In genomic region chr9:75601510-75601909, GRCm38 (mm10) we compare ENCODE assay signal across 15 mouse cellular contexts. TPM values are rescaled to one million over a fixed set of nuclear protein-coding genes. Genes with fewer than 3 reads are reported as not detected.
DNase-seq lines count a peak whose midpoint lies in the region; ATAC-seq and TF ChIP-seq lines count a peak whose summit lies in the region.
"Had no signal": no experiment of that assay in that cellular context is flagged by ENCODE, and none has a peak within 500 bp of the region (broad histone marks: within the 10 kb centered on the region; RNA-seq: fewer than 3 reads in every experiment).

No protein-coding gene starts in this region.

- intact Hi-C loops in gastrocnemius, adult 2 months (cut with DNase I): no loop called here
- intact Hi-C loops in gastrocnemius, postnatal 36 days (cut with DNase I): no loop called here

- H3K4me2 ChIP-seq in kidney, embryonic 16.5 days (replicated peaks; ENCODE audit: low read depth, low read length): peak overlapping the region; percentile 23; the same call in 1 of the 2 replicates
- peak overlapping the region; percentile 37; the same call in 1 of the 2 replicates for H3K4me2 ChIP-seq in embryonic facial prominence, embryonic 14.5 days (ENCODE audit: low read depth, low read length)
- peak overlapping the region; percentile 15; the same call in 1 of the 2 replicates for H3K4me2 ChIP-seq in limb, embryonic 15.5 days
- H3K4me2 ChIP-seq: hindbrain, embryonic 13.5 days; liver, embryonic 13.5 days; neural tube, embryonic 13.5 days had no signal

- H3K9ac ChIP-seq in kidney, embryonic 16.5 days (replicated peaks; ENCODE audit: low read length): 0 out of 2 replicates have a peak overlapping the region, but pooled peaks have one; percentile 10
- H3K9ac ChIP-seq in embryonic facial prominence, embryonic 14.5 days (ENCODE audit: low read depth, low read length): peak overlapping the region; percentile 17; the same call in 1 of the 2 replicates
- H3K9ac ChIP-seq in limb, embryonic 15.5 days: no peak overlapping the region
- H3K9ac ChIP-seq: hindbrain, embryonic 13.5 days; liver, embryonic 13.5 days; neural tube, embryonic 13.5 days had no signal

- H3K4me3 ChIP-seq in gastrocnemius, adult 2 months: peak overlapping the region; percentile 13; the same call in 1 of the 2 replicates
- no peak overlapping the region for H3K4me3 ChIP-seq in kidney, embryonic 16.5 days (ENCODE audit: low read length)
- no peak overlapping the region for H3K4me3 ChIP-seq in embryonic facial prominence, embryonic 14.5 days (ENCODE audit: low read depth, low read length)
- H3K4me3 ChIP-seq in limb, embryonic 15.5 days: no peak overlapping the region
- H3K4me3 ChIP-seq: hindbrain, embryonic 13.5 days; left cerebral cortex, adult 2 months; liver, embryonic 13.5 days; neural tube, embryonic 13.5 days had no signal

- no peaks in the 10 kb centered on the region for H3K36me3 ChIP-seq in kidney, embryonic 16.5 days (ENCODE audit: insufficient read depth, low read length)
- H3K36me3 ChIP-seq in embryonic facial prominence, embryonic 14.5 days (ENCODE audit: control insufficient read depth, insufficient read depth, low read length): no peaks in the 10 kb centered on the region
- H3K36me3 ChIP-seq in limb, embryonic 15.5 days: no peaks in the 10 kb centered on the region
- H3K36me3 ChIP-seq: liver, embryonic 13.5 days had no signal

- peak; percentile 38 for DNase-seq in gastrocnemius, adult 2 months
- no peak for DNase-seq in gastrocnemius, postnatal 36 days
- no peak for DNase-seq in kidney, adult 11 months
- DNase-seq in embryonic facial prominence, embryonic 14.5 days (ENCODE audit: low spot score): peak; percentile 47
- no peak for DNase-seq in urinary bladder, adult 2 months (ENCODE audit: low spot score)
- no peak for DNase-seq in cerebellum, adult 18-20 months
- DNase-seq: adrenal gland, postnatal 36 days; kidney, postnatal 4 days; liver, embryonic 13.5 days; spleen, adult 18-20 months had no signal

- peak overlapping the region; percentile 58 for H3K27ac ChIP-seq in gastrocnemius, adult 2 months
- H3K27ac ChIP-seq in kidney, embryonic 16.5 days (ENCODE audit: low read length): no peak overlapping the region
- H3K27ac ChIP-seq in embryonic facial prominence, embryonic 14.5 days (replicated peaks; ENCODE audit: low read depth, low read length): 0 out of 2 replicates have a peak overlapping the region, but pooled peaks have one; percentile 31
- 0 out of 2 replicates have a peak overlapping the region, but pooled peaks have one; percentile 17 for H3K27ac ChIP-seq in limb, embryonic 15.5 days
- H3K27ac ChIP-seq: hindbrain, embryonic 13.5 days; liver, embryonic 13.5 days had no signal

- WGBS in kidney, embryonic 16.5 days: 11% methylated on average over 12 of the region's 12 CpGs
- WGBS in embryonic facial prominence, embryonic 14.5 days: 33% methylated on average over 12 of the region's 12 CpGs
- WGBS in limb, embryonic 15.5 days: 31% methylated on average over 12 of the region's 12 CpGs

- peaks cover 5% of the 10 kb centered on the region; the same call in 1 of the 2 replicates for H3K9me3 ChIP-seq in kidney, embryonic 16.5 days (ENCODE audit: low read length)
- no peaks in the 10 kb centered on the region for H3K9me3 ChIP-seq in embryonic facial prominence, embryonic 14.5 days (ENCODE audit: control insufficient read depth, low read length)
- no peaks in the 10 kb centered on the region for H3K9me3 ChIP-seq in limb, embryonic 15.5 days
- H3K9me3 ChIP-seq: hindbrain, embryonic 13.5 days; liver, embryonic 13.5 days; neural tube, embryonic 13.5 days had no signal

- peaks cover 19% of the 10 kb centered on the region for H3K4me1 ChIP-seq in kidney, embryonic 16.5 days (ENCODE audit: insufficient read depth, low read length)
- peaks cover 12% of the 10 kb centered on the region for H3K4me1 ChIP-seq in embryonic facial prominence, embryonic 14.5 days (ENCODE audit: control insufficient read depth, insufficient read depth, low read length)
- H3K4me1 ChIP-seq in limb, embryonic 15.5 days: peaks cover 16% of the 10 kb centered on the region
- H3K4me1 ChIP-seq: liver, embryonic 13.5 days had no signal

- ATAC-seq in kidney, embryonic 16.5 days (ENCODE audit: low FRiP score, low TSS enrichment): peak; percentile 47; the same call in 1 of the 2 replicates
- 0 out of 2 replicates have a peak, but pooled peaks have one; percentile 31 for ATAC-seq in embryonic facial prominence, embryonic 14.5 days (ENCODE audit: low read depth)
- no peak for ATAC-seq in limb, embryonic 15.5 days (ENCODE audit: insufficient number of reproducible peaks, low FRiP score, low TSS enrichment, low read depth)

- TF ChIP-seq CTCF in gastrocnemius, adult 2 months (IDR thresholded peaks at IDR 0.05): no peak

- H3K27me3 ChIP-seq in kidney, embryonic 16.5 days (ENCODE audit: insufficient read depth, low read length): no peaks in the 10 kb centered on the region
- no peaks in the 10 kb centered on the region for H3K27me3 ChIP-seq in embryonic facial prominence, embryonic 14.5 days (replicated peaks; ENCODE audit: control insufficient read depth, insufficient read depth, low read length)
- H3K27me3 ChIP-seq in limb, embryonic 15.5 days: no peaks in the 10 kb centered on the region
- H3K27me3 ChIP-seq: hindbrain, embryonic 13.5 days; liver, embryonic 13.5 days; neural tube, embryonic 13.5 days had no signal

RNA-seq across cellular contexts. Expression of gene Tmod2, which starts 9.6 kb away (rescaled TPM):
- 1 to 10 TPM; 5.4 to 5.6 TPM for total RNA-seq in gastrocnemius, adult 2 months (2021)
- 1 to 10 TPM; 5.0 to 5.4 TPM for total RNA-seq in gastrocnemius, postnatal 36 days (2021)
- polyA plus RNA-seq in kidney, embryonic 16.5 days (2015; fragmentation: Nextera tagmentation; extraction: Ambion mirVana): 19.7 and 20.8 TPM in 2 replicates
- 28.5 and 30.3 TPM in 2 replicates for polyA plus RNA-seq in embryonic facial prominence, embryonic 14.5 days (2014; fragmentation: Nextera tagmentation; extraction: Ambion mirVana)
- 21.8 and 27.4 TPM in 2 replicates for polyA plus RNA-seq in limb, embryonic 15.5 days (2015; fragmentation: Nextera tagmentation; extraction: Ambion mirVana)
- 5.0 and 7.0 TPM in 2 replicates for polyA plus RNA-seq in urinary bladder, adult 2 months (2012; rRNA removed)

RNA-seq across cellular contexts. Expression of gene Lysmd2, which starts 24.0 kb away (rescaled TPM):
- total RNA-seq in gastrocnemius, adult 2 months (2021): 1 to 10 TPM; 4.0 to 4.7 TPM
- 1 to 10 TPM; 5.3 to 5.8 TPM for total RNA-seq in gastrocnemius, postnatal 36 days (2021)
- 31.0 and 31.5 TPM in 2 replicates for polyA plus RNA-seq in kidney, embryonic 16.5 days (2015; fragmentation: Nextera tagmentation; extraction: Ambion mirVana)
- 44.6 and 48.3 TPM in 2 replicates for polyA plus RNA-seq in embryonic facial prominence, embryonic 14.5 days (2014; fragmentation: Nextera tagmentation; extraction: Ambion mirVana)
- polyA plus RNA-seq in limb, embryonic 15.5 days (2015; fragmentation: Nextera tagmentation; extraction: Ambion mirVana): 48.3 and 49.5 TPM in 2 replicates
- 42.3 and 48.9 TPM in 2 replicates for polyA plus RNA-seq in urinary bladder, adult 2 months (2012; rRNA removed)

RNA-seq across cellular contexts. Expression of gene Tmod3, which starts 42.1 kb away (rescaled TPM):
- 10 to 100 TPM; 15.0 to 23.0 TPM for total RNA-seq in gastrocnemius, adult 2 months (2021)
- total RNA-seq in gastrocnemius, postnatal 36 days (2021): 10 to 100 TPM; 16.2 to 22.0 TPM
- 157 and 167 TPM in 2 replicates for polyA plus RNA-seq in kidney, embryonic 16.5 days (2015; fragmentation: Nextera tagmentation; extraction: Ambion mirVana)
- polyA plus RNA-seq in embryonic facial prominence, embryonic 14.5 days (2014; fragmentation: Nextera tagmentation; extraction: Ambion mirVana): 124 and 125 TPM in 2 replicates
- 154 and 158 TPM in 2 replicates for polyA plus RNA-seq in limb, embryonic 15.5 days (2015; fragmentation: Nextera tagmentation; extraction: Ambion mirVana)
- 73.0 and 73.1 TPM in 2 replicates for polyA plus RNA-seq in urinary bladder, adult 2 months (2012; rRNA removed)

Comparison
In these comparisons a context has a peak if more than half of its experiments do, and no peak if none do; other contexts are left out.
1. DNase-seq: peak in gastrocnemius, adult 2 months (single experiment) and embryonic facial prominence, embryonic 14.5 days (single experiment); none in gastrocnemius, postnatal 36 days (0 of 2), kidney, adult 11 months (single experiment), urinary bladder, adult 2 months (single experiment) and cerebellum, adult 18-20 months (0 of 2).
2. Peak in every context shown above with its lines, with median percentiles within 50 percentile points of each other: H3K4me2 ChIP-seq.